Mouse (Mus musculus): ENCODE data around the gene Smim24. TPM values are rescaled to one million over a fixed set of nuclear protein-coding genes. Genes with fewer than 3 reads are reported as not detected.

The Smim24 gene
- polyA plus RNA-seq, 1 experiment from 2014 or later, result 1.8 TPM

GRCm38 (mm10) chr10:81384605-81384982 lies 8.3 kb upstream of the Smim24 start:
- Histone ChIP-seq H3K27ac (replicated peaks) (peak overlapping the region; percentile 87), H3K4me2 (peak overlapping the region; percentile 91), H3K4me3 (peak overlapping the region; percentile 85), H3K9ac (peak overlapping the region; percentile 83), H3K27me3 (no peaks in the 10 kb centered on the region), H3K9me3 (no peaks in the 10 kb centered on the region), H3K36me3 (peaks cover 33% of the 10 kb centered on the region), H3K4me1 (replicated peaks) (peaks cover 18% of the 10 kb centered on the region)
- peak; percentile 24 for ATAC-seq (ENCODE audit: low read depth)
- WGBS, result under 1% methylated on average over 19 of the region's 19 CpGs

GRCm38 (mm10) chr10:81385603-81386306 lies 7.1 kb upstream of the Smim24 start:
- Histone ChIP-seq H3K4me3 (peak overlapping the region; percentile 85; the same call in 1 of the 2 replicates), H3K36me3 (peaks cover 36% of the 10 kb centered on the region), H3K27me3 (no peaks in the 10 kb centered on the region), H3K9me3 (no peaks in the 10 kb centered on the region), H3K27ac (replicated peaks) (no peak overlapping the region), H3K9ac (peak overlapping the region; percentile 83; the same call in 1 of the 2 replicates), H3K4me2 (peak overlapping the region; percentile 91), H3K4me1 (replicated peaks) (peaks cover 21% of the 10 kb centered on the region)
- no peak for ATAC-seq (ENCODE audit: low read depth)
- 82% methylated on average over 22 of the region's 22 CpGs for WGBS

GRCm38 (mm10) chr10:81387716-81388115 lies 5.1 kb upstream of the Smim24 start:
- no peak overlapping the region for H3K4me2 ChIP-seq
- H3K27ac ChIP-seq (replicated peaks), result no peak overlapping the region
- H3K4me1 ChIP-seq (replicated peaks), result peaks cover 22% of the 10 kb centered on the region
- H3K4me3 ChIP-seq, result no peak overlapping the region
- H3K9ac ChIP-seq, result no peak overlapping the region
- H3K36me3 ChIP-seq, result peaks cover 41% of the 10 kb centered on the region
- no peaks in the 10 kb centered on the region for H3K27me3 ChIP-seq
- no peaks in the 10 kb centered on the region for H3K9me3 ChIP-seq
- ATAC-seq (ENCODE audit: low read depth), result no peak
- WGBS, result 95% methylated on average over 20 of the region's 20 CpGs

- no peak within 1 kb of the TSS; the same call in 1 of the 2 replicates for H3K27ac ChIP-seq (replicated peaks)
- peak within 1 kb of the TSS; percentile 49 for H3K9ac ChIP-seq
- WGBS, result 87% methylated on average over 5 of the region's 5 CpGs
- H3K4me3 ChIP-seq, result no peak within 1 kb of the TSS
- H3K4me2 ChIP-seq, result no peak within 1 kb of the TSS
- no peaks in the 10 kb centered on the region for H3K27me3 ChIP-seq
- peaks cover 31% of the 10 kb centered on the region for H3K4me1 ChIP-seq (replicated peaks)
- H3K36me3 ChIP-seq, result peaks cover 41% of the 10 kb centered on the region
- no peaks in the 10 kb centered on the region for H3K9me3 ChIP-seq
- ATAC-seq (ENCODE audit: low read depth), result no peak
Measured at GRCm38 (mm10) chr10:81388505-81389055, 4.3 kb upstream of the Smim24 start, which contains the start of gene Gm48552. TSS of gene Gm48552 (plus strand) at chr10:81389005.

- H3K4me3 ChIP-seq, result no peak overlapping the region
- no peak overlapping the region; the same call in 1 of the 2 replicates for H3K27ac ChIP-seq (replicated peaks)
- ATAC-seq (ENCODE audit: low read depth), result no peak
- H3K9me3 ChIP-seq, result no peaks in the 10 kb centered on the region
- peaks cover 37% of the 10 kb centered on the region for H3K4me1 ChIP-seq (replicated peaks)
- no peak overlapping the region for H3K4me2 ChIP-seq
- no peaks in the 10 kb centered on the region for H3K27me3 ChIP-seq
- peak overlapping the region; percentile 49 for H3K9ac ChIP-seq
- peaks cover 41% of the 10 kb centered on the region for H3K36me3 ChIP-seq
- WGBS, result 45% methylated on average over 3 of the region's 3 CpGs
Measured at GRCm38 (mm10) chr10:81389373-81389772, 3.5 kb upstream of the Smim24 start.

- Histone ChIP-seq H3K27me3 (no peaks in the 10 kb centered on the region), H3K4me1 (replicated peaks) (peaks cover 32% of the 10 kb centered on the region), H3K4me2 (no peak overlapping the region), H3K36me3 (peaks cover 41% of the 10 kb centered on the region), H3K9ac (peak overlapping the region; percentile 49), H3K27ac (replicated peaks) (no peak overlapping the region; the same call in 1 of the 2 replicates), H3K4me3 (no peak overlapping the region), H3K9me3 (no peaks in the 10 kb centered on the region)
- WGBS, result 61% methylated on average over 23 of the region's 23 CpGs
- peak; percentile 37; the same call in 1 of the 2 replicates for ATAC-seq (ENCODE audit: low read depth)
Measured at GRCm38 (mm10) chr10:81389801-81390677, 2.8 kb upstream of the Smim24 start.

GRCm38 (mm10) chr10:81390678-81390965 lies 2.2 kb upstream of the Smim24 start:
- H3K27me3 ChIP-seq, result no peaks in the 10 kb centered on the region
- peaks cover 27% of the 10 kb centered on the region for H3K4me1 ChIP-seq (replicated peaks)
- H3K9ac ChIP-seq, result 0 out of 2 replicates have a peak overlapping the region, but pooled peaks have one; percentile 5

GRCm38 (mm10) chr10:81392270-81392669 lies 581 bp upstream of the Smim24 start:
- H3K27ac ChIP-seq (replicated peaks), result no peak overlapping the region
- no peak overlapping the region for H3K9ac ChIP-seq
- 84% methylated on average over 6 of the region's 6 CpGs for WGBS
- H3K9me3 ChIP-seq, result no peaks in the 10 kb centered on the region
- H3K36me3 ChIP-seq, result peaks cover 25% of the 10 kb centered on the region
- H3K4me3 ChIP-seq, result no peak overlapping the region
- H3K4me1 ChIP-seq (replicated peaks), result peaks cover 37% of the 10 kb centered on the region
- ATAC-seq (ENCODE audit: low read depth), result no peak
- no peaks in the 10 kb centered on the region for H3K27me3 ChIP-seq
- no peak overlapping the region for H3K4me2 ChIP-seq

More at GRCm38 (mm10) chr10:81390678-81390965, 2.2 kb upstream of the Smim24 start:
- no peak overlapping the region for H3K4me2 ChIP-seq
- WGBS, result 91% methylated on average over 13 of the region's 13 CpGs
- H3K27ac ChIP-seq (replicated peaks), result no peak overlapping the region
- no peak for ATAC-seq (ENCODE audit: low read depth)
- no peaks in the 10 kb centered on the region for H3K9me3 ChIP-seq
- H3K4me3 ChIP-seq, result no peak overlapping the region
- peaks cover 41% of the 10 kb centered on the region for H3K36me3 ChIP-seq

- H3K4me1 ChIP-seq (replicated peaks), result peaks cover 41% of the 10 kb centered on the region
- 8% methylated on average over 19 of the region's 19 CpGs for WGBS
- peak overlapping the region; percentile 47 for H3K4me2 ChIP-seq
- H3K27me3 ChIP-seq, result no peaks in the 10 kb centered on the region
- no peak for ATAC-seq (ENCODE audit: low read depth)
- peak overlapping the region; percentile 64 for H3K27ac ChIP-seq (replicated peaks)
- H3K9ac ChIP-seq, result peak overlapping the region; percentile 63
- no peaks in the 10 kb centered on the region for H3K9me3 ChIP-seq
- peaks cover 18% of the 10 kb centered on the region for H3K36me3 ChIP-seq
- peak overlapping the region; percentile 15 for H3K4me3 ChIP-seq
Measured at GRCm38 (mm10) chr10:81393456-81394063, 709 bp downstream of the Smim24 start.

GRCm38 (mm10) chr10:81395127-81395526 lies 2.3 kb downstream of the Smim24 start:
- peaks cover 45% of the 10 kb centered on the region for H3K4me1 ChIP-seq (replicated peaks)
- WGBS, result 17% methylated on average over 5 of the region's 5 CpGs

GRCm38 (mm10) chr10:81395865-81396264 lies 3.0 kb downstream of the Smim24 start:
- peaks cover 29% of the 10 kb centered on the region for H3K36me3 ChIP-seq
- H3K4me2 ChIP-seq, result no peak overlapping the region
- H3K27me3 ChIP-seq, result 0 out of 2 replicates have a peak, but pooled peaks cover 3% of the 10 kb centered on the region
- H3K4me1 ChIP-seq (replicated peaks), result peaks cover 52% of the 10 kb centered on the region
- 71% methylated on average over 4 of the region's 4 CpGs for WGBS
- ATAC-seq (ENCODE audit: low read depth), result no peak
- H3K4me3 ChIP-seq, result no peak overlapping the region
- H3K9ac ChIP-seq, result no peak overlapping the region
- peak overlapping the region; percentile 56 for H3K27ac ChIP-seq (replicated peaks)
- no peaks in the 10 kb centered on the region for H3K9me3 ChIP-seq

More at GRCm38 (mm10) chr10:81395127-81395526, 2.3 kb downstream of the Smim24 start:
- peaks cover 26% of the 10 kb centered on the region for H3K36me3 ChIP-seq
- no peak overlapping the region for H3K4me2 ChIP-seq
- no peak for ATAC-seq (ENCODE audit: low read depth)
- H3K9ac ChIP-seq, result no peak overlapping the region
- no peaks in the 10 kb centered on the region for H3K9me3 ChIP-seq
- 0 out of 2 replicates have a peak, but pooled peaks cover 3% of the 10 kb centered on the region for H3K27me3 ChIP-seq
- no peak overlapping the region for H3K27ac ChIP-seq (replicated peaks)
- H3K4me3 ChIP-seq, result no peak overlapping the region
